Mouse (Mus musculus) CH12.LX (cell line): Measurements from ENCODE around the gene Mocs3. TPM values are rescaled to one million over a fixed set of nuclear protein-coding genes. Genes with fewer than 3 reads are reported as not detected.

Experiments used
- DNase-seq: peaks from one replicate; pipeline ENCODE4 v3.0.0-alpha.2; 2013; ENCODE audit errors: extremely low read depth
- H3K27ac ChIP-seq: 2 replicates; pipeline ENCODE4 v1.5.1; 2012; ENCODE audit warnings: low read depth, mild to moderate bottlenecking, control low read depth, moderate library complexity; ENCODE audit not compliant: insufficient read depth
- H3K27me3 ChIP-seq: replicated peaks from 2 replicates; pipeline ENCODE3; 2012; ENCODE audit warnings: inconsistent platforms
- H3K36me3 ChIP-seq, 2 experiments: replicated peaks in 1 of 2; 2 replicates each; pipeline versions ENCODE3 to v1.6.1; 2012; ENCODE audit warnings: inconsistent platforms in 1 of 2, low read length in 1 of 2, mild to moderate bottlenecking in 1 of 2, mixed read lengths in 1 of 2, moderate library complexity in 1 of 2; ENCODE audit not compliant: control insufficient read depth in 1 of 2, insufficient read depth in 1 of 2
- H3K4me1 ChIP-seq, 2 experiments: 2 replicates each; pipeline ENCODE4 v1.6.1; 2012; ENCODE audit warnings: inconsistent platforms in 1 of 2, moderate library complexity in 1 of 2; ENCODE audit not compliant: insufficient read depth in 2 of 2, control insufficient read depth in 1 of 2
- H3K4me2 ChIP-seq: 2 replicates; pipeline ENCODE4 v1.6.1; 2012; ENCODE audit warnings: low read depth, mild to moderate bottlenecking, control low read depth; ENCODE audit not compliant: poor library complexity, insufficient read depth, severe bottlenecking
- H3K4me3 ChIP-seq, 3 experiments: fragments of 150-350 bp in 1 of 3; sonication (generic) in 1 of 3; replicated peaks in 1 of 3; 2 replicates each; pipeline versions ENCODE3 to v1.5.1; 2011 to 2012; ENCODE audit warnings: low read depth in 2 of 3, low read length in 2 of 3, mild to moderate bottlenecking in 2 of 3, moderate library complexity in 2 of 3, control low read depth in 1 of 3, improper control_type of control experiment in 1 of 3, inconsistent platforms in 1 of 3, mixed read lengths in 1 of 3; ENCODE audit not compliant: poor library complexity in 1 of 3
- H3K79me2 ChIP-seq: replicated peaks from 2 replicates; pipeline ENCODE4 v1.6.1; 2012; ENCODE audit warnings: mild to moderate bottlenecking, moderate library complexity; ENCODE audit not compliant: control insufficient read depth, poor library complexity, insufficient read depth, severe bottlenecking; ENCODE audit errors: extremely low read depth
- H3K9ac ChIP-seq: 2 replicates; pipeline ENCODE4 v1.6.1; 2012; ENCODE audit warnings: low read depth, mild to moderate bottlenecking, control low read depth, moderate library complexity; ENCODE audit not compliant: insufficient read depth
- H3K9me3 ChIP-seq: replicated peaks from 2 replicates; pipeline ENCODE3; 2012; ENCODE audit warnings: low read length, inconsistent platforms, mixed read lengths
- CTCF ChIP-seq, 2 experiments: IDR thresholded peaks in 1 of 2; conservative IDR thresholded peaks in 1 of 2; 2 replicates each; pipeline ENCODE4 v1.5.1; 2011 to 2012; ENCODE audit warnings: low read depth in 2 of 2, low read length in 2 of 2, improper control_type of control experiment in 1 of 2, inconsistent platforms in 1 of 2, mild to moderate bottlenecking in 1 of 2, moderate library complexity in 1 of 2
- EP300 ChIP-seq: IDR thresholded peaks from 2 replicates; pipeline ENCODE4 v1.6.1; 2011; ENCODE audit warnings: low read length, improper control_type of control experiment
- ETS1 ChIP-seq: conservative IDR thresholded peaks from 2 replicates; pipeline ENCODE4 v1.6.1; 2012; ENCODE audit warnings: low read depth, mild to moderate bottlenecking, inconsistent platforms, low read length, improper control_type of control experiment, moderate library complexity
- GABPA ChIP-seq: IDR thresholded peaks from 2 replicates; pipeline ENCODE4 v1.6.1; 2012; ENCODE audit warnings: low read depth, low read length, improper control_type of control experiment, inconsistent platforms; ENCODE audit not compliant: insufficient replicate concordance
- IRF4 ChIP-seq: IDR thresholded peaks from 2 replicates; pipeline ENCODE4 v1.6.1; 2014; ENCODE audit warnings: low read depth, mild to moderate bottlenecking, inconsistent platforms, low read length, improper control_type of control experiment
- JUND ChIP-seq: conservative IDR thresholded peaks from 2 replicates; pipeline ENCODE4 v1.6.1; 2011; ENCODE audit warnings: low read depth, low read length, improper control_type of control experiment
- KAT2A ChIP-seq: IDR thresholded peaks from 2 replicates; pipeline ENCODE4 v1.6.1; 2012; ENCODE audit warnings: low read length, improper control_type of control experiment, inconsistent platforms; ENCODE audit not compliant: insufficient replicate concordance
- MAFK ChIP-seq: IDR thresholded peaks from 2 replicates; pipeline ENCODE4 v1.6.1; 2011; ENCODE audit warnings: low read length, improper control_type of control experiment; ENCODE audit not compliant: insufficient replicate concordance
- MAZ ChIP-seq: IDR thresholded peaks from 2 replicates; pipeline ENCODE4 v1.6.1; 2012; ENCODE audit warnings: low read depth, mild to moderate bottlenecking, inconsistent platforms, low read length, improper control_type of control experiment, moderate library complexity
- MEF2A ChIP-seq: IDR thresholded peaks from 2 replicates; pipeline ENCODE4 v1.6.1; 2014; ENCODE audit warnings: low read depth, mild to moderate bottlenecking, inconsistent platforms, low read length, improper control_type of control experiment, borderline replicate concordance
- MXI1 ChIP-seq: IDR thresholded peaks from 2 replicates; pipeline ENCODE4 v1.6.1; 2011; ENCODE audit warnings: mild to moderate bottlenecking, low read depth, low read length, improper control_type of control experiment
- NELFE ChIP-seq: IDR thresholded peaks from 2 replicates; pipeline ENCODE4 v1.6.1; 2011; ENCODE audit warnings: low read depth, low read length, improper control_type of control experiment
- POLR2A ChIP-seq: IDR thresholded peaks from 2 replicates; pipeline ENCODE4 v1.6.1; 2011; ENCODE audit warnings: low read depth, mild to moderate bottlenecking, improper control_type of control experiment, low read length
- RAD21 ChIP-seq: IDR thresholded peaks from 2 replicates; pipeline ENCODE4 v1.6.1; 2011; ENCODE audit warnings: low read depth, mild to moderate bottlenecking, low read length, improper control_type of control experiment, moderate library complexity
- RCOR1 ChIP-seq: conservative IDR thresholded peaks from 2 replicates; pipeline ENCODE4 v1.6.1; 2012; ENCODE audit warnings: low read depth, mild to moderate bottlenecking, inconsistent platforms, low read length, improper control_type of control experiment
- SIN3A ChIP-seq: IDR thresholded peaks from 2 replicates; pipeline ENCODE4 v1.6.1; 2012; ENCODE audit warnings: low read length, improper control_type of control experiment, inconsistent platforms
- SMC3 ChIP-seq: IDR thresholded peaks from 2 replicates; pipeline ENCODE4 v1.6.1; 2011; ENCODE audit warnings: low read depth, low read length, improper control_type of control experiment
- TBP ChIP-seq: conservative IDR thresholded peaks from 2 replicates; pipeline ENCODE4 v1.6.1; 2011; ENCODE audit warnings: low read depth, low read length, improper control_type of control experiment
- TCF12 ChIP-seq: IDR thresholded peaks from 2 replicates; pipeline ENCODE4 v1.6.1; 2014; ENCODE audit warnings: low read depth, mild to moderate bottlenecking, inconsistent platforms, low read length, improper control_type of control experiment
- UBTF ChIP-seq: IDR thresholded peaks from 2 replicates; pipeline ENCODE4 v1.6.1; 2012; ENCODE audit warnings: low read depth, mild to moderate bottlenecking, inconsistent platforms, low read length, improper control_type of control experiment, moderate library complexity
- USF2 ChIP-seq: conservative IDR thresholded peaks from 2 replicates; pipeline ENCODE4 v1.6.1; 2011; ENCODE audit warnings: low read depth, low read length, improper control_type of control experiment
- ZC3H11A ChIP-seq: IDR thresholded peaks from 2 replicates; pipeline ENCODE4 v1.6.1; 2012; ENCODE audit warnings: low read depth, mild to moderate bottlenecking, inconsistent platforms, low read length, improper control_type of control experiment
- ZKSCAN1 ChIP-seq: IDR thresholded peaks from 2 replicates; pipeline ENCODE4 v1.6.1; 2012; ENCODE audit warnings: low read depth, inconsistent platforms, low read length, improper control_type of control experiment, borderline replicate concordance
- ZMIZ1 ChIP-seq: IDR thresholded peaks from 2 replicates; pipeline ENCODE4 v1.6.1; 2012; ENCODE audit warnings: low read depth, mild to moderate bottlenecking, inconsistent platforms, low read length, improper control_type of control experiment
- ZNF384 ChIP-seq: IDR thresholded peaks from 2 replicates; pipeline ENCODE4 v1.6.1; 2012; ENCODE audit warnings: low read depth, low read length, improper control_type of control experiment, inconsistent platforms
- dilution Hi-C: fragments of 300-500 bp; cut with MboI; formaldehyde crosslinking; loops from 2 replicates; pipeline ENCODE4 v1.14.3; 2020; ENCODE audit warnings: low sequenced_read_pairs; ENCODE audit not compliant: extremely low pct_unique_long_range_greater_than_20kb, extremely low pct_ligation_motif_present
- in situ Hi-C: fragments of 300-500 bp; cut with MboI; formaldehyde crosslinking; loops from 3 replicates; pipeline ENCODE4 v1.14.3; 2019; ENCODE audit warnings: low sequenced_read_pairs, low pct_ligation_motif_present, low pct_unique_long_range_greater_than_20kb, mixed read lengths
- polyA plus RNA-seq: library from polyadenylated mRNA; unstranded; fragments of >175 nt; gene quantifications from 2 replicates; pipeline ENCODE4 v1.2.1, GENCODE M21; 2012; ENCODE audit warnings: low read depth; ENCODE audit not compliant: insufficient read length
- total RNA-seq, 2 experiments: library from RNA; depleted of rRNA; stranded (reverse); fragments of 300-350 nt in 1 of 2; fragments of >200 nt in 1 of 2; gene quantifications; 2 replicates each; pipeline ENCODE4 v1.2.3; 2012 to 2014

Gene Mocs3
- total and polyA plus RNA-seq, 3 experiments: 7.6 to 10.6 (median 9.5) TPM

DNA sequence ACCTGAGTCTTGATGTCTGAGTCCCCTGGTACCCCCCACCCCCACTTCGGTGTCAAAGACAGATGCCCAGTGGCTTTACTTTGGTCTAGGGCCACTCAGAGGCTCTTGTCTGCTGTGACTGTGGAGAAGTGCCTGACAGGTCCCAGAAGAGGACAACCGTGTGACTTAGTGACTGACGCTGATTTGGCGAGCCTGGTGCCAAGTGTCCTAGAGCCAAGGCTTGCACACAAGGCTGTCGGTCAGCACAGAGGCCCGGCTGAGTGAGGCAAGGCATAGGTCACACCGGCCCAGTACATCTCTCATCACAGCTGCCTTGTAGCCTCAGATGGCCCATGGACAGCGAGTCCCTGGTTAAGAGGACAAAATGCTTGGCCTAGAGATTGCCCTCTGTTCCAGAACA is 28.6 kb downstream of the Mocs3 start:
- Histone ChIP-seq H3K79me2 (no peaks in the 10 kb centered on the region), H3K4me1 (peaks cover 13 to 27% of the 10 kb centered on the region in 2 experiments), H3K36me3 (no peaks in the 10 kb centered on the region), H3K4me3 (no peak overlapping the region), H3K4me2 (no peak overlapping the region), H3K27me3 (peaks cover 5% of the 10 kb centered on the region), H3K9me3 (no peaks in the 10 kb centered on the region), H3K9ac (no peak overlapping the region), H3K27ac (no peak overlapping the region)
- dilution Hi-C loops (no loop called here), in situ Hi-C loops (loop anchor here (10.0 kb wide), 1 partner anchor 376 kb away; no protein-coding TSS in a partner anchor)
- DNase-seq: no peak
- TF ChIP-seq ETS1 (no peak), UBTF (no peak), GABPA (no peak), TBP (no peak), EP300 (no peak), MEF2A (no peak), MXI1 (no peak), POLR2A (no peak), RAD21 (no peak), TCF12 (no peak), SMC3 (no peak), ZKSCAN1 (no peak), SIN3A (no peak), ZMIZ1 (no peak)

DNA sequence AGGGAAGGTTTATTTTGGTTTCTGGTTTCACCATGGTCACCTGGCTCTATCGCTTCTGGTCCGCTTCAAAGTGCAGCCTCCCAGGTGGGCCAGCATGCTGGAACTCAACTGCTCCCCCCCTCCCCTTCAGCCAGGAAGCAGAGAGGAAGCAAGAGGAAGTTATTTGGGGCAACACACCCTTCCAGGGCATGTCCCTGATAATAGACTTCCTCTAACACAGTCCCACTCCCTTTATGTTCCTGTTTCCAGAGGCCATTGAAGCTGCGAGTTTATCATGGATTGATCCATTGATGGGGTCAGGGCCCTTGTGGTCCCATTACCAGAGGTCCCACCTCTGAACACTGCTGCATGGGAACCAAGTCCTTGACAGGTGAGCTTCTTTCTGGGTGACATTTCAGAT is 29.7 kb downstream of the Mocs3 start:
- no peak overlapping the region for H3K4me2 ChIP-seq
- H3K27ac ChIP-seq: no peak overlapping the region
- no peak overlapping the region for H3K9ac ChIP-seq
- H3K4me3 ChIP-seq: no peak overlapping the region
- no peaks in the 10 kb centered on the region for H3K79me2 ChIP-seq
- no peaks in the 10 kb centered on the region for H3K9me3 ChIP-seq
- dilution Hi-C loops: no loop called here
- peaks cover 3% of the 10 kb centered on the region for H3K27me3 ChIP-seq
- H3K4me1 ChIP-seq: peaks cover 13 to 27% of the 10 kb centered on the region in 2 experiments
- no peaks in the 10 kb centered on the region for H3K36me3 ChIP-seq
- TF ChIP-seq POLR2A (no peak), RCOR1 (no peak), TCF12 (no peak), GABPA (no peak), MAFK (no peak), ZNF384 (no peak), CTCF (conservative IDR thresholded peaks at IDR 0.05 in 1 of 2, IDR thresholded peaks at IDR 0.05 in 1 of 2; ENCODE audit: low read depth in 2 of 2, low read length in 2 of 2) (no peak), RAD21 (no peak), ETS1 (no peak), MAZ (no peak), SMC3 (no peak), KAT2A (no peak), USF2 (no peak), EP300 (no peak), NELFE (no peak), TBP (no peak), JUND (no peak), MEF2A (no peak), ZC3H11A (no peak), IRF4 (no peak)
- in situ Hi-C loops: no loop called here
- DNase-seq: no peak
